Mouse (Mus musculus) neutrophil, adult 5-6 weeks (primary cell): ENCODE measurements around the gene Ppat. TPM values are rescaled to one million over a fixed set of nuclear protein-coding genes. Genes with fewer than 3 reads are reported as not detected.

Experiments
- ATAC-seq: fragments of 151-379, 151-347 bp; 2 replicates; pipeline ENCODE4 v1.8.0; 2017; ENCODE audit warnings: mild to moderate bottlenecking, moderate TSS enrichment; ENCODE audit not compliant: insufficient number of reproducible peaks, poor library complexity, low FRiP score, severe bottlenecking; ENCODE audit errors: extremely low read depth
- total RNA-seq: library from RNA; stranded (forward); fragments of 200-1000 nt; gene quantifications from 2 replicates; pipeline ENCODE4 v1.2.3, GENCODE M21; 2017

Ppat gene
- total RNA-seq, 1 experiment from 2014 or later = 11.8 TPM

DNA sequence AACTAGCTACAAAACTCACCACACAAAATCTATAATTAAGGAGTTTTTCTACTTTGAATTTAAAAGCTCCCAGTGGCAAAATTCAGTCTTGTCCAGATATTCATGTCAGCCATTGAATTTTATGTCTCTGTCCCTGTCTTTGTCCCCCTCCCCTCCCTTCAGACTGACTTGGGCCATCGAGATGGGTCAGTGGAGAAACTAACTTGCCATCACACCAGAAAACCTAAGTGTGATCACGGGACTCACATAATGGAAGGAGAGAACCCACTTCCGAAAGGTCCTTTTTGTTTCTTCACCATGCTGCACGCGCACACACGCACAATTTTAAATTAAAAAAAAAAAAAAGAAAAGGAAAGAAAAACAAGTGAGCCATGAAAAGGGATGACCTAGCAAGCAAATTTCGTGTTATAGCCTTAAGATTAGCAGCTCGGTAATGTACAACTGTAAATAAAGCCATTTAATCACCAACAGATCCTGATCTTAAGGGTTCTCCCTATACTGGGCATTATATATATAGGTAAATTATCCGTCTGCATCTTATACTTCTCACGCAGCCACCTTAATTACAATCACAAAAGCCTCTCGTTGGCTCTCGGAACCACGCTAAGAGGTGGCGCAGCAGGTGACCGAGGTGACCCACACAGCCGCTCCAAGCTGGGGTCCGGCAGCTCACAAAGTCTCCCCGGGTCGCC, 46.5 kb downstream of the Ppat start:
- no peak for ATAC-seq

DNA sequence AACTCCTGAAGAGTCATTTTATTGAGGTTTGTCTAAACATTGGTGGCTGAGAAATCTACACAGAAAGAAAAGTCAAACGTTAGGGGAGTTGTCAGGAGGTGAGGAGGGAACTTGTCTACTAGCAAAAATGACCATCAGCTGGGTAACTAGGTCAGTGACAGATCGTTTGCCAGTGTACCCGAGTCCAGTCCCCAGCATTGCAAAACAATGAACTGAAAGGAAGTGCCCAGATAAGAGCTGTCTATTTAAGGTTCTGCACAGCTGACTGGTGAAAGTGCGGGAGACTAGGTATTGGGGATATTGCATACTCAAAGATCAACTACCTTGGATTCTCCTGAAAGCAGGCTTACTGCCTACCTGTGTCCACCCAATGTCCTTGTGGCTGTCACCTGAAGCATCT, 49.2 kb downstream of the Ppat start:
- no peak for ATAC-seq

DNA sequence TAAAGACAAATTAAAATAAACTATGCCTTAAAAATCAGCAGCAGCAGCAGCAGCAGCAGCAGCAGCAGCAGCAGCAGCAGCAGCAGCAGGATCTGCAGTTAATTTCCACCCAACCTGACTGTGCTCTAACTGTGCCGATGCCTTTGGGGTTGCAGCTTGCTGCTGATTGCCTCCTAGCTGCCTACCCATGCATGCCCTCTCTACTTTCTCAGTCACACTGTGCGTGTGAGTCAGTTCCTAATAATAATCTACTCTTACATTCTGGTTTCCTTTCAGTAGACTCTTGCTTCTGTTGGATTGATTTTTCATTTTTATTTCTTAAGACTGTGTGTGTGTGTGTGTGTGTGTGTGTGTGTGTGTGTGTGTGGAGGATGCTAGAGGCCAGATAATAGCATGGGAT, 58.3 kb downstream of the Ppat start:
- ATAC-seq = no peak

DNA sequence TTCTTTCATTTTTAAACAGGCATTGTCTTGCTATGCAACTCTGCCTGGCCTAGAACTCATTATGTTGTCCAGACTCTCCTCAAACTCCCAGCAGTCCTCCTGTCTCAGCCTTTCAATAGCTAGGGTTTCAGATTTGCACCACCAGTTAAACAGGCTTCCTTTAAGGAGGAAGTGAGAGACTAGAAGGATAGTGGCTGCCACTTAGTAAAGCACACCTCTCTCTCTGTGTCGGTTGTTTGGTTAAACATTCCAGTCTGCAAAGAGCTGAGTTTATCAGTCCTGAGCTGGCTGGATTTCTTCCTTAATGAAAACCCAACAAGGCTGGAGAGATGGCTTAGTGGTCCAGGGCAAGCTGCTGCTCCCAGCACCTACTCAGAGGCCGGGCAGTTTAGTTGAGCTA, 58.8 kb downstream of the Ppat start:
- no peak for ATAC-seq

DNA sequence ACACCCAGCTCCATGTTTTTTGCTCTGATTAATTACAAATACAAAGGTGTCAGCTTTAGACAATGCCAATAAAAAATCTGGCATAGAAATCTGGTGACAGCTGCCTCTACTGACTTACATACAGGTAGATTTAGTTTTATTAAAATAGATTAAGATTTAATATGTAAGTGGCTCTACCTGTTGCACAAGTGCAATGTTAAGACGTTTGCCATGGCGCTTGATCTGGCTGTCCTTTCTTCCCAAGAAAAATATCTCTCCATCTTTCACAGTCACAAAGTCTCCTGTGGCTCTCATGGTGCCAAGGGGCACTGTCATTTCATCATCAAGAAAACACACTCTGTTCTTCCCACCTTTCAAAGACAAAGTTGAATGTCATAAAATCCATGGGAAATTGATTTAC, 64.4 kb downstream of the Ppat start:
- ATAC-seq = no peak

DNA sequence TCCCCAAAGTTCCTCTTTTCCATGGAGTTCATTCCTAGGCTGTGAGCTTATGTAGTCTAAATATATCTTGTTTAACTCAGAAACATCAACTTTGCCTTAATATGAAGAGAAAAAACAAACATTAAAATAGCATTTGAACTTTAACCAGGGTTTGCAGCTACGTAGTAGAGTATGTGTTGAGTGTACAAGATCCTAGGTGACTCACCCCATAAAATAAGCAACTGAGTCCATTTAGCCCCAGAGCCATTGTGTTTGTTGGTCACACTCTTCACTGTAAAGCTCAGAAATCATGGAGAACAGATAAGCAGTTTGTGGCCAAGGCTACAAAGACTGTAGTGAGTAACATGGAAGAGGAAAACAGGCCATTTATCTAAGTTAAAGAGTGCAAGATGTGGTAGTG, 67.3 kb downstream of the Ppat start:
- no peak for ATAC-seq

DNA sequence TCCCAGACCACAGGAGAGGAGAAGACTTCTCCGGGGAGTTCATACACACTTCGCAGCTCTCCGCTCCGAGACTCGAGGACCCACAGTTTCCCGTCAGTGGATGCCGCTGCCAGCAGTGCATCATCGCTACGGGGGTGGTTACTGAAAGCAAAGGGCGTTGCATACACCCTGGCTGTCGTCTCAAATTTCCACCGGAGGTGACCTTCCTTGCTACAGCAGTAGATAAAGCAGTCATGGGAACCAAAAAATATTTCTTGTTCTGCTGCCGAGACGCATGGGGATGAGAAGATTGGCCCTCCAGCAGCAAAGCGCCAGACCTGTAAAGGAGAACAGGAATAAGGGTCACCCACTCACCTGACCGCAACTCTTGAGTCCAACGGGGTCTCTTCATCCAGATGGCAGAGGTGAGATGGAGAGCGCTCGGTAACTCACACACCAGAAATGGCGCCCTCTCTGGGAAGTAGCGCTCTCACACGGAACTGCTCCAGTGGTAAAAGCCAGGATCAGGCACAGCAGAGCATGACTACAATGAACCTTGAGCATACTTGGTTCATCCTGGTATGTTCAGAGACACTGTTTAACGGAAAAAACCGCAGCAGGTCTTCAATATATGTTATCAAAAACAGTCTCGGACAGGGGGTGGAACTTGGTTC, 75.1 kb downstream of the Ppat start:
- ATAC-seq = no peak

DNA sequence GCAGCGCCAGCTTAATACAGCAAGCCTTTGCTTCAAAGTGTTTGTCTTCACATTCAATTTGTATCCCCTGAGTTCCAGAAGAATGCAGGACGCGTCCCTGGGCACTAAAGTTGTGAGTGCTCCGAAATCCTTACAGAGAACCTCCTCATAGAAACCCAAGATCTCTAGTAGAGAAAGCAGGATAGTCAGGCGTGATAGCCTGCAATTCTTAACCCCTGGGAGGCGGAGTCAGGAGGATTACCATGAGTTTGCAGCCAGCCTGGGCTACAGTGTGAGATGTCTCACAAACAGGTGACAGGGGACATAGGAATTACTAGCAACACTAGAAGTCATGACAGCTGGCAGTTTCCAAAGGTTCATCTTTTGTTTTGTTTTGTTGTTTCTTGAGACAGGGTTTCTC, 81.8 kb downstream of the Ppat start:
- no peak for ATAC-seq

DNA sequence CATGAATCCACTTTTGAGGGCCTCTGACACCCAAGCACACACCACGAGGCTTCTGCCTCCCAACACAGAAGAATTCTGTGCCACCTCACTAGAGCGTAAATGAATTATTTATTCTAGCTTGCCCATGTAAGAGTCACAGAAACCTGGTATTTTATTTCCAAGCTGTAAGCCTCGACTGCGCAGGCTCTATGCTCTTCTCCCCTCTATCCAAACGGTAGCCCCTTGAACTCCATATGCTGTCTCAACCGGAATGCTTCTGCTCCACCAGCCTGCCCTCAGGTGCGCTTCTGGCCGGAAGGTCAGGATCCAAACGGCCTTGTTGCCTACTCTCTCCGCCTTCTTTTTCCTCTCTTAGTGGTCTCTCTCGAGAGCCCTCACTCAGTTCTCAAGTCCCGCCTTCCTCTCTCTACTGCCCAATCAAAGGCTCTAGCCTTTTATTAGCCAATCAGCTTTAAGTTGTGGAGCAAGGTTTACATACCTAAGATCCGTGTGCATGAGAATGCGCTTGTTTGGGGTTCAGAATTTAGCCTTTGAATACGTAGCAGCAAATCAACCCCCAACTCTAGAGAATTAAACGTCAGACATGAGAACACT, 82.6 kb downstream of the Ppat start:
- ATAC-seq = peak; percentile 57; the same call in 1 of the 2 replicates

DNA sequence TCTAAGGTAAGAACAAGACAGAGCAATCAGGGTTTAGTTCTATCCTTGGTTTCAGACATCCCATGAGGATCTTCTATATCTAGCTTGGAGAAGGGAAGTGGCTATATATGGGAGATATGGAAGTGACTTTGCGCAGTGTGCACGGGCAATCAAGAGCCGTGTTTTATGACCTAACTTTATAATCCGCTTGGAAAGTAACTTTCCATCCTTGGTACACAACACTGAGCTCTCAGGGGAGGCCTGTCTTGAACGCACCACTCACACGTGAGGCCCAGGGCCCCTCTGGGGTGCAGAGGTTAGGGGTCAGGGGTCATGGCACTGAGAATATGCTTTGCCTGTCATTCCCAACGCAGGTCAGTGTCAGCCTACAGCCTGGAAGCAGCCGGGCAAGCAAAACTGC, 84.6 kb downstream of the Ppat start:
- ATAC-seq = no peak

Other genes with a start within 250 kb of the Ppat start
- gene Aasdh, start 46.1 kb downstream of the Ppat start, total RNA-seq = 39.3 and 46.3 TPM in 2 replicates
- gene Paics, start 271 bp downstream of the Ppat start, total RNA-seq = 79.2 and 82.3 TPM in 2 replicates
- gene Srp72, start 23.1 kb upstream of the Ppat start, total RNA-seq = 91.1 and 109 TPM in 2 replicates
- 1.7 and 3.3 TPM in 2 replicates for gene Arl9, start 52.5 kb upstream of the Ppat start, total RNA-seq
- not detected in 2 replicates for gene Thegl, start 64.4 kb upstream of the Ppat start, total RNA-seq
- gene Hopx, start 163.5 kb upstream of the Ppat start, total RNA-seq = 13.6 and 16.1 TPM in 2 replicates